8 mouse cellular contexts compared by ENCODE assay signal in genomic region chr2:33185258-33185657, GRCm38 (mm10). TPM values are rescaled to one million over a fixed set of nuclear protein-coding genes. Genes with fewer than 3 reads are reported as not detected.
DNase-seq lines count a peak whose midpoint lies in the region; ATAC-seq lines count a peak whose summit lies in the region.
"Had no signal": no experiment of that assay in that cellular context is flagged by ENCODE, and none has a peak within 500 bp of the region (broad histone marks: within the 10 kb centered on the region; RNA-seq: fewer than 3 reads in every experiment).

No protein-coding gene starts in this region.

- no peaks in the 10 kb centered on the region for H3K9me3 ChIP-seq in midbrain, embryonic 10.5 days (replicated peaks)
- no peaks in the 10 kb centered on the region for H3K9me3 ChIP-seq in midbrain, embryonic 16.5 days (replicated peaks; ENCODE audit: control insufficient read depth, low read length, poor library complexity, severe bottlenecking)
- H3K9me3 ChIP-seq in embryonic facial prominence, embryonic 10.5 days: no peaks in the 10 kb centered on the region
- no peaks in the 10 kb centered on the region for H3K9me3 ChIP-seq in liver, embryonic 13.5 days (replicated peaks)
- H3K9me3 ChIP-seq: midbrain, embryonic 12.5 days had no signal

- ATAC-seq in midbrain, embryonic 16.5 days: no peak
- ATAC-seq in liver, embryonic 13.5 days (ENCODE audit: low read depth): no peak

- no peaks in the 10 kb centered on the region for H3K36me3 ChIP-seq in midbrain, embryonic 10.5 days
- H3K36me3 ChIP-seq in midbrain, embryonic 16.5 days (ENCODE audit: control insufficient read depth, insufficient read depth, low read length): no peaks in the 10 kb centered on the region
- no peaks in the 10 kb centered on the region for H3K36me3 ChIP-seq in embryonic facial prominence, embryonic 10.5 days (replicated peaks)
- H3K36me3 ChIP-seq in liver, embryonic 13.5 days: no peaks in the 10 kb centered on the region
- H3K36me3 ChIP-seq: midbrain, embryonic 12.5 days had no signal

- H3K27me3 ChIP-seq in midbrain, embryonic 10.5 days (ENCODE audit: low read depth, poor library complexity, severe bottlenecking): no peaks in the 10 kb centered on the region
- H3K27me3 ChIP-seq in midbrain, embryonic 16.5 days (ENCODE audit: control insufficient read depth, insufficient read depth, low read depth, low read length): no peaks in the 10 kb centered on the region
- H3K27me3 ChIP-seq in embryonic facial prominence, embryonic 10.5 days (replicated peaks; ENCODE audit: low read depth, poor library complexity, severe bottlenecking): no peaks in the 10 kb centered on the region
- no peaks in the 10 kb centered on the region for H3K27me3 ChIP-seq in liver, embryonic 13.5 days
- H3K27me3 ChIP-seq: midbrain, embryonic 12.5 days had no signal

- no peak overlapping the region for H3K4me2 ChIP-seq in midbrain, embryonic 16.5 days (ENCODE audit: low read length)
- no peak overlapping the region for H3K4me2 ChIP-seq in liver, embryonic 13.5 days
- H3K4me2 ChIP-seq: midbrain, embryonic 12.5 days had no signal

- H3K4me3 ChIP-seq in midbrain, embryonic 10.5 days: no peak overlapping the region
- no peak overlapping the region for H3K4me3 ChIP-seq in midbrain, embryonic 16.5 days (ENCODE audit: low read depth, low read length)
- H3K4me3 ChIP-seq in embryonic facial prominence, embryonic 10.5 days: no peak overlapping the region
- H3K4me3 ChIP-seq in liver, embryonic 13.5 days (replicated peaks): no peak overlapping the region
- H3K4me3 ChIP-seq: midbrain, embryonic 12.5 days had no signal

- no peak overlapping the region for H3K27ac ChIP-seq in midbrain, embryonic 10.5 days (replicated peaks)
- no peak overlapping the region for H3K27ac ChIP-seq in midbrain, embryonic 16.5 days (ENCODE audit: low read length)
- no peak overlapping the region for H3K27ac ChIP-seq in embryonic facial prominence, embryonic 10.5 days (replicated peaks)
- no peak overlapping the region for H3K27ac ChIP-seq in liver, embryonic 13.5 days
- H3K27ac ChIP-seq: midbrain, embryonic 12.5 days had no signal

- no peak overlapping the region for H3K9ac ChIP-seq in midbrain, embryonic 16.5 days (ENCODE audit: low read depth, low read length)
- no peak overlapping the region for H3K9ac ChIP-seq in liver, embryonic 13.5 days
- H3K9ac ChIP-seq: midbrain, embryonic 12.5 days had no signal

- H3K4me1 ChIP-seq in midbrain, embryonic 10.5 days: peaks cover 19% of the 10 kb centered on the region
- peaks cover 3% of the 10 kb centered on the region; the same call in 1 of the 2 replicates for H3K4me1 ChIP-seq in midbrain, embryonic 16.5 days (ENCODE audit: control insufficient read depth, insufficient read depth, low read length)
- H3K4me1 ChIP-seq in embryonic facial prominence, embryonic 10.5 days: peaks cover 4% of the 10 kb centered on the region
- no peaks in the 10 kb centered on the region for H3K4me1 ChIP-seq in liver, embryonic 13.5 days (replicated peaks)

- WGBS in midbrain, embryonic 10.5 days: 77% methylated on average over 7 of the region's 7 CpGs
- 68% methylated on average over 7 of the region's 7 CpGs for WGBS in midbrain, embryonic 16.5 days
- WGBS in embryonic facial prominence, embryonic 10.5 days: 67% methylated on average over 7 of the region's 7 CpGs
- 62% methylated on average over 7 of the region's 7 CpGs for WGBS in liver, embryonic 13.5 days (ENCODE audit: insufficient replicate concordance)

- peak; percentile 32 for DNase-seq in midbrain, embryonic 10.5 days (ENCODE audit: low spot score)
- peak; percentile 46 for DNase-seq in ZHBTc4 (ENCODE audit: low read depth, low spot score)
- DNase-seq in embryonic facial prominence, embryonic 10.5 days (ENCODE audit: low spot score): peak; percentile 64
- DNase-seq in liver, embryonic 13.5 days: peak; percentile 6
- DNase-seq in thymus, postnatal 36 days: peak; percentile 50 to 52
- no peak for DNase-seq in layer of hippocampus, adult 9-10 months (ENCODE audit: low spot score)

RNA-seq across cellular contexts. Expression of gene Angptl2, which starts 30.6 kb away (rescaled TPM):
- 21.8 and 25.9 TPM in 2 replicates for polyA plus RNA-seq in midbrain, embryonic 10.5 days (2016; fragmentation: Nextera tagmentation; extraction: Ambion mirVana)
- polyA plus RNA-seq in midbrain, embryonic 16.5 days (2015; fragmentation: Nextera tagmentation; extraction: Ambion mirVana): 9.8 and 10.6 TPM in 2 replicates
- polyA plus RNA-seq in embryonic facial prominence, embryonic 10.5 days (2016; fragmentation: Nextera tagmentation; extraction: Ambion mirVana): 30.1 and 33.8 TPM in 2 replicates
- polyA plus RNA-seq in liver, embryonic 13.5 days (2015; fragmentation: Nextera tagmentation; extraction: Ambion mirVana): 2.6 and 3.0 TPM in 2 replicates

RNA-seq across cellular contexts. Expression of gene Garnl3, which starts 53.8 kb away (rescaled TPM):
- 10.3 and 11.1 TPM in 2 replicates for polyA plus RNA-seq in midbrain, embryonic 10.5 days (2016; fragmentation: Nextera tagmentation; extraction: Ambion mirVana)
- 71.6 and 75.8 TPM in 2 replicates for polyA plus RNA-seq in midbrain, embryonic 16.5 days (2015; fragmentation: Nextera tagmentation; extraction: Ambion mirVana)
- 5.7 and 10.6 TPM in 2 replicates for polyA plus RNA-seq in embryonic facial prominence, embryonic 10.5 days (2016; fragmentation: Nextera tagmentation; extraction: Ambion mirVana)
- 1.2 and 1.4 TPM in 2 replicates for polyA plus RNA-seq in liver, embryonic 13.5 days (2015; fragmentation: Nextera tagmentation; extraction: Ambion mirVana)
